Mouse (Mus musculus) G1E (cell line): ENCODE measurements around the gene Trim34b. TPM values are rescaled to one million over a fixed set of nuclear protein-coding genes. Genes with fewer than 3 reads are reported as not detected.
"Not testable (repeated sequence)": the region's sequence is repeated elsewhere in the genome, so short reads cannot be mapped to it uniquely, and the experiment has no call there.

Experiments used
- ATAC-seq: 2 replicates; pipeline ENCODE4 v1.8.0; 2016; ENCODE audit warnings: mild to moderate bottlenecking; ENCODE audit not compliant: insufficient number of reproducible peaks, poor library complexity, low FRiP score, severe bottlenecking; ENCODE audit errors: extremely low read depth
- DNase-seq: peaks from one replicate; pipeline ENCODE4 v3.0.0; 2012; ENCODE audit warnings: low spot score
- H3K27me3 ChIP-seq: 2 replicates; pipeline ENCODE4 v1.6.1; 2012; ENCODE audit warnings: mild to moderate bottlenecking, low read length, inconsistent platforms; ENCODE audit not compliant: insufficient read depth
- H3K36me3 ChIP-seq: replicated peaks from 2 replicates; pipeline ENCODE3; 2012; ENCODE audit warnings: mild to moderate bottlenecking, inconsistent platforms
- H3K4me1 ChIP-seq: 2 replicates; pipeline ENCODE4 v1.6.1; 2012; ENCODE audit warnings: low read depth, low read length, inconsistent platforms, mixed read lengths; ENCODE audit not compliant: insufficient read depth
- H3K4me3 ChIP-seq: 2 replicates; pipeline ENCODE4 v1.5.1; 2012; ENCODE audit warnings: low read depth, mild to moderate bottlenecking, inconsistent platforms, low read length, moderate library complexity, mixed read lengths
- H3K9me3 ChIP-seq: replicated peaks from 2 replicates; pipeline ENCODE4 v1.6.1; 2012; ENCODE audit warnings: inconsistent platforms
- CTCF ChIP-seq: IDR thresholded peaks from 2 replicates; pipeline ENCODE4 v1.5.1; 2012; ENCODE audit warnings: low read depth, low read length, inconsistent platforms, mixed read lengths
- GATA1 ChIP-seq: IDR thresholded peaks from 2 replicates; pipeline ENCODE4 v1.6.1; 2012; ENCODE audit warnings: borderline replicate concordance, low read length, inconsistent platforms, mixed read lengths
- GATA2 ChIP-seq: IDR thresholded peaks from 2 replicates; pipeline ENCODE4 v1.6.1; 2012; ENCODE audit warnings: low read depth, low read length, inconsistent platforms, borderline replicate concordance
- POLR2AphosphoS5 ChIP-seq: IDR thresholded peaks from 2 replicates; pipeline ENCODE4 v1.6.1; 2012; ENCODE audit warnings: low read depth, low read length, inconsistent platforms; ENCODE audit not compliant: insufficient replicate concordance
- TAL1 ChIP-seq: conservative IDR thresholded peaks from 2 replicates; pipeline ENCODE4 v1.6.1; 2012; ENCODE audit warnings: low read depth, low read length, inconsistent platforms, mixed read lengths
- polyA plus RNA-seq: library from polyadenylated mRNA; stranded (reverse); fragments of >175 nt; gene quantifications from 2 replicates; pipeline ENCODE4 v1.2.3, GENCODE M21; 2012
- total RNA-seq, 2 experiments: library from RNA; stranded (forward) in 1 of 2; stranded (reverse) in 1 of 2; fragments of 200-1000 nt in 1 of 2; fragments of >200 nt in 1 of 2; fragmentation: Nextera tagmentation in 1 of 2; gene quantifications; 2 replicates each; pipeline ENCODE4 v1.2.3; 2014 to 2017

Trim34b gene
- total RNA-seq (2014; fragmentation: Nextera tagmentation) (10.8 and 11.2 TPM in 2 replicates), total RNA-seq (2017) (6.8 and 7.6 TPM in 2 replicates), polyA plus RNA-seq (0.14 and 0.34 TPM in 2 replicates)

DNA sequence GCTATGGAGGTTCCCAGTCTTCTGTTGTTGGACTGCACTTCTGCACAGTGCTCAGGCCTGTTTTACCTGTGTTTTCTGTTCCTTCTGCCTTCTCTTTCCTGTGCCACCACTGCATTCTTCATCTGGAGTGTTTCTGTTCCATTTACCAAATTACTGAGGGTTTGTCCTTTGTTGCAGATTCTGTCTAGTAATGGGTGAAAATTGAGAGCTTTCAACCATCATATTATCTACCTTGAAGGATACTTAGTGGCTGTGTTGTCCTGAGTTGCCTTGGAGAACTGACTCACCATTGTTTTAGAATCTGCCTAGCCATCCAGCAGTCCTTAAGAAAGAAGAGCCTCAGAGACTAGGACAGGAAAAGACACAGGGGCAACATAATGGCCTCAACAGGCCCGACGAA lies at the start of gene Trim34b:
Gene Trim34b, plus strand, starts transcription at position 301 of the 400 bp plus-strand sequence.
- ATAC-seq, DNase-seq, H3K36me3 ChIP-seq, H3K4me3 ChIP-seq, H3K9me3 ChIP-seq, H3K4me1 ChIP-seq, H3K27me3 ChIP-seq: not testable (repeated sequence)

DNA sequence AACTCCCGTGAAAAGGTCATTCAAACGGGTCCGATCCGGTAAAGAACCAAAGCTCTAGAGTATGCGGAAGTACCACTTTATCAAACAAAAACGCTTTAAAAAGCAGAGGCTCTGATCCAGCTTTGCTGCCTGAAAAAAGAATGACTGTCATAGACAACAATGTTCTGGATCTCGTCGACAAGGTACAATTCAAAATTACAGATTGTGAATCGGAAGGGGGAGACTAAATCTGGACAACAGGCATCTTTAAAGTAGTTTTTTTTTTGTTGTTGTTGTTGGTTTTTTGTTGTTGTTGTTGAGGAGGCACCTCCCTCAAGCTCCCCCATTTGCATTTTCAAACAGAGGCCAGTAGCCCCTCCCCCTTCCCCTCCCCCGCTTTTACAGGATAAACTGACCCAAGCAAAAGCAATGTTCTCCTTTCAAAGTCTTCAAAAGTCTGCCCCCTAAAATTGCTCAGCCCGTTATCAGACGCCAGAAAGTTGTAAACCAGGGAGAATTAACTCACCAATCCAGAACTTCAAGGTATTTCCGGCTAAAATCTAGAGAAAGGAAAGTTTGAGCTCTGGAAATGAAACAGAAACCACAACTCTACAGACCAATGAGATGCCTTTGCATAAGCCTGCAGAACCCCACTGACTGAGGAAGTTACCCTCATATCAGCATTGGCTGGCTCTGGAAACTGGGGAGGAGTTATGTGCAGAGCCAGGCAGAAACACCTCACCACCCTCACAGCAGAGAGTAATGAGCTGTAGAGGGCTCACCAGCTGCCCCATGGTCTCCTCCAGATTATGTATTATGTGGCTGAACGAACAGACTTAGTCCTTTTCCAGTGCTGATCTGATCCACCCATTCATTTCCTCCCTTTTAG lies 41.5 kb upstream of the Trim34b start, which contains the start of gene Trim5:
Gene Trim5, minus strand, starts transcription at position 519 of the 868 bp plus-strand sequence.
- ATAC-seq, H3K36me3 ChIP-seq, H3K4me1 ChIP-seq, H3K27me3 ChIP-seq, H3K9me3 ChIP-seq, H3K4me3 ChIP-seq, DNase-seq: not testable (repeated sequence)

DNA sequence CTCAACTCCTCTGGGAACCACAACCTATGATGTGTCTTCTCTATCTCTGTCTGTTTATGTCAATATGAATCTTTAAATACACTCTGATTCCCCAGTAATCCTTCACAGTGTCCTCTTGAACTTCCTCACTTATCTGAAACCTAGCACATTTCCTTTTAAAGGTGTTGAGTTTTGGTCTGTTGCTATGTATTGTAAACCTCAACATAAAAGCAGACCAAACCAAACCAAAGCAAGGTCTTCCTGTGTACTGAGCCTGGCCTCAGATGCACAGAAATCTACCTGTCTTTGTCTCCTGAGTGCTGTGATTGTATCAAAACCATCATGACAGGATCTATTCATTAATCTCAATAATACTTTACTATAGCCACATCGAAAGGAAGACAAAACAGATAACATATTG lies 38.6 kb upstream of the Trim34b start:
- ATAC-seq (no peak), DNase-seq (no peak)

DNA sequence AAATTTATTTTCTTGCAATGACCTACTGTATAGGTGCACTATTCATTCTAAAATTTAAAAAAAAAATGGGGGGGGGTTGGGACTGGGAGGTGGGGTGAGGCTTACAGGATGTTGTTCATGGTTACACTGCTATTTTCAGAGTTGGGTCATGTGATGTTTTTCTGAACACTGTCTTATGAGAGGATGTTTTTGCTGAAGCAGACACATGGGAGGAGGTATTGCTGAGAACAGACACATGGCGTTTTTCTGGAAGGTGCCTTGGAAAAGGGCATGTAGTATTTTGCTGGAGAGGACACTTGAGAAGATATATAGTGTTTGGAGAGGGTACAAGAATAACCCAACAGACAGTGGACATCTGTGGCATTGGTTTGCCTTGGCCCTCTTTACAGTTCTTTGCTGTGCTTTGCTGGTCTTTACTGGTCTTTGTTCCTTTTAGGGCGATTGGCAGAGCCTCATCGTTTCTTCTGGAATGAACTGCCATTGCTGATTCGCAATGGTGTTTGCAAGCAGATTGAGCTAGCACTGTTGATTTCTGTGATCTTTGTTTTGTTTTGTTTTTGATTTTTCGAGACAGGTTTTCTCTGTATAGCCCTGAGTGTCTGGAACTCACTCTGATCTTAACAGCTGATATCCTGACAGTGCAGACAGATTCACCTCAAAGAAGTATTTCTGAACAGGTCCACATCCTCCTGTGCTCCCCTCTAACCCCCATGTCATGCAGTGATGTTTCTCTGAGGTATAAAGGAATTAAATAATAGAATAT lies 37.5 kb upstream of the Trim34b start:
- Histone ChIP-seq H3K27me3 (no peaks in the 10 kb centered on the region), H3K9me3 (no peaks in the 10 kb centered on the region), H3K4me3 (no peak overlapping the region), H3K4me1 (no peaks in the 10 kb centered on the region), H3K36me3 (no peaks in the 10 kb centered on the region)
- DNase-seq (no peak), ATAC-seq (no peak)
- TF ChIP-seq CTCF (no peak), GATA1 (no peak), POLR2AphosphoS5 (no peak), TAL1 (no peak), GATA2 (no peak)

More for the DNA sequence above, 38.6 kb upstream of the Trim34b start:
- Histone ChIP-seq H3K4me3 (no peak overlapping the region), H3K4me1 (no peaks in the 10 kb centered on the region), H3K27me3 (no peaks in the 10 kb centered on the region), H3K9me3 (no peaks in the 10 kb centered on the region), H3K36me3 (no peaks in the 10 kb centered on the region)
- TF ChIP-seq CTCF, result no peak
- no peak for TF ChIP-seq TAL1
- no peak for TF ChIP-seq GATA1
- TF ChIP-seq GATA2, result no peak
- no peak for TF ChIP-seq POLR2AphosphoS5

DNA sequence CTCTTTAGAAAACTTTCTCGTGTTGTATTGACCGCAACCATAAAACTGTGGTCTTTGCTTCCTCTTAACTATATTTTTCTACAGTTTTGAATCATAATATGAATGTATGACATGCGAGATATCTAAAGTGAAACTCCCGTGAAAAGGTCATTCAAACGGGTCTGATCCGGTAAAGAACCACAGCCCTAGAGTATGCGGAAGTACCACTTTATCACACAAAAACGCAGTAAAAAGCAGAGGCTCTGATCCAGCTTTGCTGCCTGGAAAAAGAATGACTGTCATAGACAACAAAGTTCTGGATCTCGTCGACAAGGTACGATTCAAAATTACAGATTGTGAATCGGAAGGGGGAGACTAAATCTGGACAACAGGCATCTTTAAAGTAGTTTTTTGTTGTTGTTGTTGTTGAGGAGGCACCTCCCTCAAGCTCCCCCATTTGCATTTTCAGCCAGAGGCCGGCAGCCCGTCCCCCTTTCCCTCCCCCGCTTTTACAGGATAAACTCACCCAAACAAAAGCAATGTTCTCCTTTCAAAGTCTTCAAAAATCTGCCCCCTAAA lies 14.4 kb upstream of the Trim34b start:
- Histone ChIP-seq H3K4me1 (no peaks in the 10 kb centered on the region), H3K27me3 (no peaks in the 10 kb centered on the region), H3K36me3 (no peaks in the 10 kb centered on the region), H3K4me3 (no peak overlapping the region), H3K9me3 (no peaks in the 10 kb centered on the region)
- ATAC-seq (no peak), DNase-seq (no peak)
- TF ChIP-seq POLR2AphosphoS5 (no peak), GATA2 (no peak), GATA1 (no peak), CTCF (no peak), TAL1 (no peak)

DNA sequence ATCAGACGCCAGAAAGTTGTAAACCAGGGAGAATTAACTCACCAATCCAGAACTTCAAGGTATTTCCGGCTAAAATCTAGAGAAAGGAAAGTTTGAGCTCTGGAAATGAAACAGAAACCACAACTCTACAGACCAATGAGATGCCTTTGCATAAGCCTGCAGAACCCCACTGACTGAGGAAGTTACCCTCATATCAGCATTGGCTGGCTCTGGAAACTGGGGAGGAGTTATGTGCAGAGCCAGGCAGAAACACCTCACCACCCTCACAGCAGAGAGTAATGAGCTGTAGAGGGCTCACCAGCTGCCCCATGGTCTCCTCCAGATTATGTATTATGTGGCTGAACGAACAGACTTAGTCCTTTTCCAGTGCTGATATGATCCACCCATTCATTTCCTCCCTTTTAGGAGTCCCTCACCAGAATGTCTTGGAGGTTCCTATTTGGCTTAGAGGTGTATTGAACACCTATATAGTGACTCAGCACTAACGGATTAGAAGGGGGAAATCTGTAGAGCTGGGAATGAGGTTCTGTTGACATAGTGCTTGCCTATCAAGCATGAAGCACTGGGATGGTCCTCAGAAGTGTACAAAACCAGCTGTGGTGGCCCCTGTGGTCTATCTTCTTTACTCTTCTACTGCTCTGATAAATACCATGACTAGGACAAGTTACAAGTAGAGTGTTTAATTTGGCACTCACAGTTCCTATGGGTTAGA lies 13.7 kb upstream of the Trim34b start, which contains the start of gene Trim12a:
Gene Trim12a, minus strand, starts transcription at position 98 of the 712 bp plus-strand sequence.
- not testable (repeated sequence) for ATAC-seq, H3K4me3 ChIP-seq, H3K36me3 ChIP-seq, DNase-seq, H3K27me3 ChIP-seq, H3K9me3 ChIP-seq, H3K4me1 ChIP-seq
